Mouse (Mus musculus) limb, embryonic 11.5 days (tissue): ENCODE results near the gene Kif5a. TPM values are rescaled to one million over a fixed set of nuclear protein-coding genes. Genes with fewer than 3 reads are reported as not detected.
A peak's percentile ranks its signal among the peaks of the same experiment; 100 is the strongest.

Experiments used
- ATAC-seq: fragments of 200-750 bp; cut with Nextera tagmentation; 2 replicates; pipeline ENCODE4 v1.8.0; 2017; ENCODE audit warnings: low read depth; ENCODE audit not compliant: insufficient number of reproducible peaks, low FRiP score, low TSS enrichment
- DNase-seq: peaks from one replicate; pipeline ENCODE4 v3.0.0-alpha.2; 2015; ENCODE audit warnings: low spot score
- H3K27ac ChIP-seq: fragments of 300-500 bp; sonication (generic); replicated peaks from 2 replicates; pipeline ENCODE4 v1.5.1; 2014; ENCODE audit warnings: low read depth, mild to moderate bottlenecking, low read length
- H3K27me3 ChIP-seq: fragments of 300-500 bp; sonication (generic); 2 replicates; pipeline ENCODE4 v1.6.1; 2014; ENCODE audit warnings: mild to moderate bottlenecking, low read length, mixed read lengths; ENCODE audit not compliant: control insufficient read depth, insufficient read depth
- H3K36me3 ChIP-seq: fragments of 300-500 bp; sonication (generic); 2 replicates; pipeline ENCODE4 v1.6.1; 2014; ENCODE audit warnings: mild to moderate bottlenecking, low read length, moderate library complexity, mixed read lengths; ENCODE audit not compliant: control insufficient read depth, insufficient read depth
- H3K4me1 ChIP-seq: fragments of 300-500 bp; sonication (generic); 2 replicates; pipeline ENCODE4 v1.6.1; 2014; ENCODE audit warnings: low read length, mixed read lengths; ENCODE audit not compliant: control insufficient read depth, insufficient read depth
- H3K4me2 ChIP-seq: fragments of 300-500 bp; sonication (generic); 2 replicates; pipeline ENCODE4 v1.6.1; 2014; ENCODE audit warnings: low read depth, mild to moderate bottlenecking, moderate library complexity; ENCODE audit not compliant: severe bottlenecking
- H3K4me3 ChIP-seq: fragments of 300-500 bp; sonication (generic); 2 replicates; pipeline ENCODE4 v1.5.1; 2014; ENCODE audit warnings: low read depth, low read length
- H3K9ac ChIP-seq: fragments of 300-500 bp; sonication (generic); 2 replicates; pipeline ENCODE4 v1.6.1; 2014; ENCODE audit warnings: mild to moderate bottlenecking, low read length
- H3K9me3 ChIP-seq: fragments of 300-500 bp; sonication (generic); 2 replicates; pipeline ENCODE4 v1.6.1; 2016; ENCODE audit warnings: low read length; ENCODE audit not compliant: control insufficient read depth
- WGBS: fragments of 180-500 bp; shearing (Covaris S2); extraction: QIAGEN DNeasy Blood & Tissue Kit; methylation state at CpG from one replicate; pipeline ENCODE4 v1.1.7; 2014; 5-methylcytosine and 5-hydroxymethylcytosine counted together
- polyA plus RNA-seq: library from polyadenylated mRNA; unstranded; fragments of >200 nt; fragmentation: Nextera tagmentation; extraction: Ambion mirVana; gene quantifications from 2 replicates; pipeline ENCODE4 v1.2.1, GENCODE M21; 2014

The Kif5a gene
- polyA plus RNA-seq, 1 experiment from 2014 or later: 2.1 TPM

GRCm38 (mm10) chr10:127286730-127287129 is 23.6 kb upstream of the Kif5a start:
- WGBS: 61% methylated on average over 7 of the region's 7 CpGs
- Histone ChIP-seq H3K4me3 (peak overlapping the region; percentile 67; the same call in 1 of the 2 replicates), H3K27me3 (no peaks in the 10 kb centered on the region), H3K4me2 (peak overlapping the region; percentile 93; the same call in 1 of the 2 replicates), H3K9me3 (no peaks in the 10 kb centered on the region), H3K27ac (no peak overlapping the region), H3K4me1 (peaks cover 21% of the 10 kb centered on the region), H3K9ac (no peak overlapping the region), H3K36me3 (peaks cover 34% of the 10 kb centered on the region)
- ATAC-seq (no peak), DNase-seq (peak; percentile 31)

GRCm38 (mm10) chr10:127286194-127286593 is 23.0 kb upstream of the Kif5a start:
- DNase-seq: no peak
- no peak overlapping the region for H3K4me3 ChIP-seq
- no peaks in the 10 kb centered on the region for H3K27me3 ChIP-seq
- no peak overlapping the region for H3K9ac ChIP-seq
- H3K9me3 ChIP-seq: no peaks in the 10 kb centered on the region
- peaks cover 39% of the 10 kb centered on the region for H3K36me3 ChIP-seq
- peaks cover 21% of the 10 kb centered on the region for H3K4me1 ChIP-seq
- ATAC-seq: no peak
- 85% methylated on average over 7 of the region's 7 CpGs for WGBS
- H3K27ac ChIP-seq: no peak overlapping the region
- no peak overlapping the region for H3K4me2 ChIP-seq

GRCm38 (mm10) chr10:127285644-127286043 is 22.5 kb upstream of the Kif5a start:
- H3K4me1 ChIP-seq: peaks cover 21% of the 10 kb centered on the region
- WGBS: 84% methylated on average over 13 of the region's 13 CpGs

DNA sequence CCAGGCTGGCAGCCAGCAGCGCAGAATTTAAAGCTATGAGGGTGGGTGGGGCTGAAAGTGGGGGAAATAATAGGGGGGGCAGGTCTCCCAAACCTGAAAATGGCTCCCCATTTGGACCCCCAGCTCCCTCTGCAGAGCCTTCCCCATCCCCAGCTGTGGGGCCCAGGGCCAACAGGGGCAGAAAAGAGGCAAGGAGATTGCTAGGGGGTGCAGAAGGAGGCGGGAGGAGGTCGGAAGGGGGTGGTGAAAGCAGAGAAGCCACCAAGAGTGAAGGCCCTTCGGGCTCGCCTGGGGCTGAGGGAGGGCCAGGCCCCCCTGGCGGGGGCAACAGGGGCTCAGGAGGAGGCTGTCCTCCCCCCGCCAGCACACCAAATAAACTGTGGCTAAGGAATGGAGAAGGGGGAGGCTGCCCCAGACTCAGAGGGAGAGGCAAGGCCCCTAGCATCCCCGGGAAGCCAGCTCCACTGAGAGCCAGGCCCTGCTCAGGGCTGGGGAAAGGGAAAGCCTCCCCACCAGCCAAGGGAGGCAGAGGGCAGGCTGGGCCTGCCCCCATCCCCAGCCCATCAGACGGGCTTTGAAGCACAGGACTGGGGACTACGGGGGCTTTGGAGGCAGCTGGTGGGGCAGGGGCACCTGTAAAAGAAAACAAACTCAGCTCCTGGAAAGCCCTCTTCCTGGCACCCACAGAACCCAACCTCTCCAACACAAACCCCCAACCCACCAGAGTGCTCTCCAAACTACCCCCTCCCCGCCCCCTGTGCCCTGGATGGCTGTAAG is 21.8 kb upstream of the Kif5a start:
- DNase-seq (no peak), ATAC-seq (no peak)
- H3K4me3 ChIP-seq: no peak overlapping the region
- no peaks in the 10 kb centered on the region for H3K9me3 ChIP-seq
- no peak overlapping the region for H3K27ac ChIP-seq
- H3K4me1 ChIP-seq: peaks cover 20% of the 10 kb centered on the region
- peaks cover 39% of the 10 kb centered on the region for H3K36me3 ChIP-seq
- no peak overlapping the region for H3K4me2 ChIP-seq
- no peak overlapping the region for H3K9ac ChIP-seq
- H3K27me3 ChIP-seq: no peaks in the 10 kb centered on the region
- 82% methylated on average over 11 of the region's 11 CpGs for WGBS

More at GRCm38 (mm10) chr10:127285644-127286043, 22.5 kb upstream of the Kif5a start:
- H3K4me2 ChIP-seq: no peak overlapping the region
- no peak overlapping the region for H3K27ac ChIP-seq
- H3K27me3 ChIP-seq: no peaks in the 10 kb centered on the region
- peaks cover 39% of the 10 kb centered on the region for H3K36me3 ChIP-seq
- no peak overlapping the region for H3K4me3 ChIP-seq
- DNase-seq (no peak), ATAC-seq (no peak)
- no peaks in the 10 kb centered on the region for H3K9me3 ChIP-seq
- no peak overlapping the region for H3K9ac ChIP-seq

GRCm38 (mm10) chr10:127284105-127284622 is 21.0 kb upstream of the Kif5a start:
- Histone ChIP-seq H3K27me3 (no peaks in the 10 kb centered on the region), H3K9me3 (no peaks in the 10 kb centered on the region), H3K4me1 (peaks cover 16% of the 10 kb centered on the region), H3K36me3 (peaks cover 44% of the 10 kb centered on the region), H3K4me3 (no peak overlapping the region), H3K27ac (no peak overlapping the region), H3K4me2 (no peak overlapping the region), H3K9ac (no peak overlapping the region)
- DNase-seq (no peak), ATAC-seq (no peak)
- 95% methylated on average over 7 of the region's 7 CpGs for WGBS

DNA sequence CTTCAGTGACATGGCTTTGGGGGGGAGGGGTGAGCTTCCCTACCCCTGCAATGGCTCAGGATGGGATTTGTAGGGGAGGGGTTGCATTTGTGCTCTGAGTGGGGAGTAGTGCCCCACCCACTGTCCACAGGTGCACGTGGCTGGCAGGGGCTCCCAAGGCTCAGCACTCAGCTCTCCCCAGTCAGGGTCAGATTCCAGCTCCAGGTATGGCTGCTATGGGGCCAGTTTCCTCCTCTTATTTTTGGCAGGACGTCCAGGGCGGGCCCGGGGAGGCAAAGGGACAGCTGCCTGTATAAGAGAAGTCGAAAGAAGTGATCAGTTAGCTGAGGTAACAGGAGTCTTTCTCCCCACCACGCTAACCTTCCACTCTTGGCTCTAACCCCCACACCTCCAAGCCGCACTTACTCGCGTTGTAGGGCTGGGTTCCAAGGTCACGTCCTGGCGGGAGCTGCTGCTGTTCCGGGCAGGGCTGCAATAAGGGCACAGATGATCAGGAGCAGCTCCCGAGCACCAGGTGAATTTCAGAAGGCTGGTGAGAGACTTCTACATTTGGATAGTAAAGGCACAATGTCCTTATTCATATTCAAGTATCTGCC is 19.6 kb upstream of the Kif5a start:
- ATAC-seq (no peak), DNase-seq (no peak)
- Histone ChIP-seq H3K4me3 (no peak overlapping the region), H3K36me3 (peaks cover 52% of the 10 kb centered on the region), H3K27me3 (no peaks in the 10 kb centered on the region), H3K27ac (no peak overlapping the region), H3K4me1 (peaks cover 14% of the 10 kb centered on the region), H3K9ac (no peak overlapping the region), H3K9me3 (no peaks in the 10 kb centered on the region), H3K4me2 (no peak overlapping the region)
- WGBS: 86% methylated on average over 13 of the region's 13 CpGs

DNA sequence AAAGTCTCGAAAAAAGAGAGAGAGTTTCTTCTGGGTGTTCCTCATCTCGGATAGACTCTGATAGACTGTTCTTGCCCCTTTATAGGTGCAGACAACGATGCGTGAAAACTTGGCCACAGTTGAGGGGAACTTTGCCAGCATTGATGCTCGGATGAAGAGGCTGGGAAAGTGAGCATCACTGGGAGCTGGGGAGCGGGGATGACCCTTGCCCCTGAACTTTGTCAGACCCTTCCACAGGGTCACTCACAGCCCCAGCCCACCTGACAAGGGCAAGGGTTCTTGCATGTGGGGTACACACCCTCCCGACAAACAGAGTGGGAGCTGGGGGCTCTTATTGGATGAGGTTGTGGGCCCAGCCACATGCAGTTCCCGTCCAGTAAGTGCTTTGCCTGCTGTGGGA is 18.2 kb upstream of the Kif5a start:
- ATAC-seq: no peak
- no peak overlapping the region for H3K4me3 ChIP-seq
- H3K36me3 ChIP-seq: peaks cover 59% of the 10 kb centered on the region
- no peak for DNase-seq
- 87% methylated on average over 8 of the region's 8 CpGs for WGBS
- no peak overlapping the region for H3K4me2 ChIP-seq
- H3K9ac ChIP-seq: no peak overlapping the region
- H3K27ac ChIP-seq: no peak overlapping the region
- peaks cover under 1% of the 10 kb centered on the region; the same call in 1 of the 2 replicates for H3K4me1 ChIP-seq
- H3K9me3 ChIP-seq: no peaks in the 10 kb centered on the region
- no peaks in the 10 kb centered on the region for H3K27me3 ChIP-seq

- Histone ChIP-seq H3K4me3 (no peak overlapping the region), H3K9ac (no peak overlapping the region), H3K27me3 (no peaks in the 10 kb centered on the region), H3K4me1 (no peaks in the 10 kb centered on the region), H3K27ac (no peak overlapping the region), H3K36me3 (peaks cover 55% of the 10 kb centered on the region), H3K4me2 (no peak overlapping the region), H3K9me3 (no peaks in the 10 kb centered on the region)
- no peak for ATAC-seq
- DNase-seq: no peak
- WGBS: 84% methylated on average over 2 of the region's 2 CpGs
These were observed 16.6 kb upstream of the Kif5a start for GRCm38 (mm10) chr10:127279730-127280129.
